Mouse (Mus musculus) cerebellum, postnatal 4 days (tissue): ENCODE results near the gene Slc8a1.

Source experiments
- DNase-seq, 2 experiments: peaks; one replicate each; pipeline ENCODE4 v3.0.0; 2022; ENCODE audit warnings: low spot score in 2 of 2, mixed read lengths in 1 of 2

Gene Slc8a1

DNA sequence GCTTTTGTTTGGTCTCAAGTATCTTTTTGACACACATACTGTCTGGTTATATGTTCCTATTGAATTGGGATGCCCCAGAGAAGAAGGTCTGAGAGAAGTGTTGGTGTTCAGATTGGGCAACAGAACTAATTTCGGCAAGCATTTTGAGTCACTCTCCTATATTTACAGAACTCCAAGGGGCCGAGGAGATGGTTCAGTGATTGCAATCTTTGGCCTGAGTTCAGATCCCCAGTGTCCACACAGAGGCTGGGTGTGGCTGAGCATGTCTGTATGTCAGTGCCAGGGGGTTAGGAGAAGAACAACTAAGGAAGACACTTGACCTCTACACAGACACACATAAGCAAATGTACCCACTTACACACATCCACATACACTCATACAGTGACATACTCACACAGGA, 369.7 kb downstream of the Slc8a1 start:
- no peak for DNase-seq

DNA sequence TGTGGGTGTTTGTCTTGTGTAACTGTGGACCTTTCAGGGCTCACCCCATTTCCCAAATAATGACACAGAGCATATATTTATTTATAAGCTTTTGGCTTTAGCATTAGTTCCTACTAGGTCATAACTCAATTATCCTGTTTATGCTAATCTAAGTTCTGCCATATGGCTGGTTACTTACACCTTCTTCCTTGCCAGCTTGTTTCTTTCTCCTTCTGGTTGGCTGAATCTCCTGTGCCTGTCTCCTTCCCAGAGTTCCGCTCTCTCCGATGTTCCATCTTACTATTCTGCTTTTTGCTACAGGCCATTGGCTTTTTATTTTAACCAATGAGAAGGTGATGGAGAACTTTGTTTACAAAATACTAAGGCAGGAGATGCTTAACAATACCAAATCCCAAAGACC, 374.8 kb downstream of the Slc8a1 start:
- no peak for DNase-seq

DNA sequence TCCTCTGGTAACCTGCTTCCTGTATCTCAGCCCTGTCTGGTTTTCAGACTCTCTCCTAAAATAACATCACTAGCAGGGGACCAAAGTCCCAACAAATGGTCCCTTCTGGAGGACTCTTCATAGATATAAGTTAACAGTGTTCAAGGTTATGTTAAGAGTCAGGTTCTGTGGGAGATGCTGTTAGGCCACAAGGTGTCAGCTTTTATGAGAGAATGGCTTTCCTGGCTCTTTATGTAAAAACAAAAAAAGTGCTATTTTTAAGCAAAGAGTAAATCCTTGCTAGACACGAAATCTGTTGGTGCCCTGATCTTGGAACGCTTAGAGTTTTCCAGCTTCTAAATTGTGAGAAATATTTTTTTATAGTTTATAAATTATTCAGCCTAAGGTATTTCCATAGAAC, 377.6 kb downstream of the Slc8a1 start:
- DNase-seq, result no peak

DNA sequence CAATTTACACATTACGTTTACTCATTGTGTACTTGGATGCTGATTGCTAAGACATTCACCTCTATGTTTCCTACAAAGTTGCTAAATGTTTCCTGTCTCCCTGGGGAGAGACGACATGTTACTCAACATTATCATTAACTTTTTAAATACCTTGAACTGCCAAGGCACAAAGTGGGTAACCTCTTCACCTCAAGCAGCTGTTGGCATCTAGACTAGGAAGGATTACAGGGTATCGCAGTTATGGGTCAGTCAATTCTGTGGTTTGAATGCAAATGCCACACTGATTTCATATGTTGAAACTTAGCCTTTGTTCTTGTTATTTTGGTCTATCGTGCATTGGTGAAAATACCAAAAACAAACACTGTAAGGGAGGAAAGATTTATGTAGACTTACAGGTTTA, 378.1 kb downstream of the Slc8a1 start:
- DNase-seq, result no peak

DNA sequence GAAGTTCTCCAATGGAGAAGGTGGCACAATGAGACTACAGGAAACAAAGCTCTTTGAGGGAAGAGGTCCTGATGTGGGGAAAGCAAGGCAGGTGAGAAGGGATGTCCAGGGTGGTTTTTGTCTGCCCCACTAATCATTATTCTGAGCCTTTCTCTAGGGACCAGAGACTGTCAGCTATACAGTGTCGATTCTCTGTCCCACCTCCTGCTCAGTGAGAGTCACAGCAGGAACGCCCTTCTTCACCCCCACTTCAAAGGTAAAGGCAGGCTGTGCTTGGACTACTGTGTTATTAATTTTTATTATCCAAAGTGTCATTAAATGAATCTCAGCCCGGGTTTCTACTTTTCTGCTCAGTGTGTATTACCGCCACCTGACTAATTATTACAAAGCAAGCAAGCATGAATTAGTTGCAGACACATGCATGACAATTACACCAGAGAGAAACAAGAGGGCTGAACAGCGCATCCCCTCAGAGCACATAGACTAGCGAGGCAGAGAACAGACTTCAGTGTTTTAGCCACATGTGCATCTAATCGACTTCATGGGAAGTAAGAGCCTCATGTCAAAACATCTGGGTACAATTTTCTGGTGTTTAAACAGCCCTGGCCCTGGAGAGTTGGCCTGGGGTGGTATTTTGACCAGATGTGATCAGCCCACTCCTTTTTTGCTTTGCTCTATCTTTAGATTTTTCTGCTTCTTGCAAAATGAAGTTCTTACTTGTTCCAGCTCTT, 402.0 kb downstream of the Slc8a1 start:
- no peak for DNase-seq

DNA sequence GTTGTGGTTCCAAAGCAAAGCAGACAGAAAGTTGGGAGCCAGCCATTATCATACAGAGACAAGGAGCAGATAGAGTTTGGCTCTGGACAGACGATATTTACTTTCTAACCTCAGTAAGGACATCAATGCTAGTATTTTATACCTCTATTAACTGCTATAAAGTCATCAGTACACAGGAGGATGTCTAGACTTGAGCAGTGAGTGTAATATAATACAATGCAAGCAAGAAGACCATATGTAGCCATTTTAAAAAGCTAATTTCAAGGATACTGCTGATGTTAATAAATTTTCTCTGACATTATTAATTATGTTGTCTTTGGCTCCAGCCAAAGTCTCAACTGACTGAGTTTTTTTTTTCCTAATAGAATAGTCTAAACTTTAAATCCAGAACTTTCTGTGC, 402.7 kb downstream of the Slc8a1 start:
- DNase-seq, result no peak
